Mouse (Mus musculus): ENCODE measurements at regions not wholly inside any gene's neighbourhood (a gene's known extent, or its start where the extent isn't known, plus 50 kb on each side); places are given as distances from the start of the nearest gene placed in this dataset. TPM values are rescaled to one million over a fixed set of nuclear protein-coding genes. Genes with fewer than 3 reads are reported as not detected.

- Histone ChIP-seq H3K4me1 (ENCODE audit: control insufficient read depth, insufficient read depth, low read length) (no peaks in the 10 kb centered on the region), H3K36me3 (ENCODE audit: control insufficient read depth, insufficient read depth, low read length) (no peaks in the 10 kb centered on the region), H3K4me3 (ENCODE audit: low read depth, low read length) (no peak overlapping the region), H3K4me2 (ENCODE audit: low read length) (no peak overlapping the region), H3K27me3 (ENCODE audit: control insufficient read depth, insufficient read depth, low read depth, low read length) (no peaks in the 10 kb centered on the region), H3K9me3 (replicated peaks; ENCODE audit: control insufficient read depth, low read length, poor library complexity, severe bottlenecking) (no peaks in the 10 kb centered on the region), H3K27ac (ENCODE audit: low read length) (no peak overlapping the region), H3K9ac (ENCODE audit: low read depth, low read length) (no peak overlapping the region)
- no peak for ATAC-seq
- 85% methylated on average over 1 of the region's 1 CpGs for WGBS
Measured at GRCm38 (mm10) chr11:16683538-16683937, 68.5 kb upstream of the Egfr start.

GRCm38 (mm10) chr11:16695596-16695995 is 56.4 kb upstream of the Egfr start:
- no peaks in the 10 kb centered on the region for H3K27me3 ChIP-seq (ENCODE audit: control insufficient read depth, insufficient read depth, low read depth, low read length)
- H3K9me3 ChIP-seq (replicated peaks; ENCODE audit: control insufficient read depth, low read length, poor library complexity, severe bottlenecking) = no peaks in the 10 kb centered on the region
- no peak overlapping the region for H3K4me2 ChIP-seq (ENCODE audit: low read length)
- no peak overlapping the region for H3K9ac ChIP-seq (ENCODE audit: low read depth, low read length)
- no peaks in the 10 kb centered on the region for H3K4me1 ChIP-seq (ENCODE audit: control insufficient read depth, insufficient read depth, low read length)
- no peak overlapping the region for H3K27ac ChIP-seq (ENCODE audit: low read length)
- ATAC-seq = no peak
- 87% methylated on average over 1 of the region's 1 CpGs for WGBS
- no peaks in the 10 kb centered on the region for H3K36me3 ChIP-seq (ENCODE audit: control insufficient read depth, insufficient read depth, low read length)
- H3K4me3 ChIP-seq (ENCODE audit: low read depth, low read length) = no peak overlapping the region

GRCm38 (mm10) chr11:16696787-16697186 is 55.2 kb upstream of the Egfr start:
- 91% methylated on average over 2 of the region's 2 CpGs for WGBS
- no peak overlapping the region for H3K9ac ChIP-seq (ENCODE audit: low read depth, low read length)
- no peaks in the 10 kb centered on the region for H3K9me3 ChIP-seq (replicated peaks; ENCODE audit: control insufficient read depth, low read length, poor library complexity, severe bottlenecking)
- no peaks in the 10 kb centered on the region for H3K36me3 ChIP-seq (ENCODE audit: control insufficient read depth, insufficient read depth, low read length)
- H3K4me2 ChIP-seq (ENCODE audit: low read length) = no peak overlapping the region
- no peaks in the 10 kb centered on the region for H3K27me3 ChIP-seq (ENCODE audit: control insufficient read depth, insufficient read depth, low read depth, low read length)
- ATAC-seq = no peak
- H3K4me3 ChIP-seq (ENCODE audit: low read depth, low read length) = no peak overlapping the region
- H3K27ac ChIP-seq (ENCODE audit: low read length) = no peak overlapping the region
- H3K4me1 ChIP-seq (ENCODE audit: control insufficient read depth, insufficient read depth, low read length) = no peaks in the 10 kb centered on the region

GRCm38 (mm10) chr11:16701826-16702225 is 50.2 kb upstream of the Egfr start:
- H3K4me1 ChIP-seq (ENCODE audit: control insufficient read depth, insufficient read depth, low read length) = no peaks in the 10 kb centered on the region
- no peak for ATAC-seq
- no peak overlapping the region for H3K9ac ChIP-seq (ENCODE audit: low read depth, low read length)
- no peak overlapping the region for H3K4me2 ChIP-seq (ENCODE audit: low read length)
- H3K27ac ChIP-seq (ENCODE audit: low read length) = no peak overlapping the region
- H3K36me3 ChIP-seq (ENCODE audit: control insufficient read depth, insufficient read depth, low read length) = no peaks in the 10 kb centered on the region
- no peak overlapping the region for H3K4me3 ChIP-seq (ENCODE audit: low read depth, low read length)
- WGBS = 85% methylated on average over 4 of the region's 4 CpGs
- no peaks in the 10 kb centered on the region for H3K9me3 ChIP-seq (replicated peaks; ENCODE audit: control insufficient read depth, low read length, poor library complexity, severe bottlenecking)
- no peaks in the 10 kb centered on the region for H3K27me3 ChIP-seq (ENCODE audit: control insufficient read depth, insufficient read depth, low read depth, low read length)

Small RNA genes in the stretch of these regions (microRNA-seq; reads per million reads assigned to microRNA genes)
- gene Gm24714 = not detected
